In genomic region chr3:115984653-115985052, GRCm38 (mm10) we compare ENCODE assay signal across 10 mouse cellular contexts.
"Had no signal": no experiment of that assay in that cellular context is flagged by ENCODE, and none has a peak within 500 bp of the region (broad histone marks: within the 10 kb centered on the region; RNA-seq: fewer than 3 reads in every experiment).

No protein-coding gene starts in this region.

- ATAC-seq: hindbrain, embryonic 16.5 days; inflammation-experienced regulatory T-cells, adult 6 months; intestine, embryonic 15.5 days; intestine, postnatal 0 days; liver, embryonic 12.5 days had no signal

- DNase-seq: gastrocnemius, postnatal 25 days; heart, adult 2 months; layer of hippocampus, adult 9-11 months; layer of hippocampus, postnatal 36 days; left cerebral cortex, postnatal 4 days had no signal
